Mouse (Mus musculus) layer of hippocampus, adult 11-12 months (tissue): ENCODE data around the gene Vsx1.

Source experiments
- DNase-seq: peaks from one replicate; pipeline ENCODE4 v3.0.0; 2022; ENCODE audit warnings: low spot score

Gene Vsx1

DNA sequence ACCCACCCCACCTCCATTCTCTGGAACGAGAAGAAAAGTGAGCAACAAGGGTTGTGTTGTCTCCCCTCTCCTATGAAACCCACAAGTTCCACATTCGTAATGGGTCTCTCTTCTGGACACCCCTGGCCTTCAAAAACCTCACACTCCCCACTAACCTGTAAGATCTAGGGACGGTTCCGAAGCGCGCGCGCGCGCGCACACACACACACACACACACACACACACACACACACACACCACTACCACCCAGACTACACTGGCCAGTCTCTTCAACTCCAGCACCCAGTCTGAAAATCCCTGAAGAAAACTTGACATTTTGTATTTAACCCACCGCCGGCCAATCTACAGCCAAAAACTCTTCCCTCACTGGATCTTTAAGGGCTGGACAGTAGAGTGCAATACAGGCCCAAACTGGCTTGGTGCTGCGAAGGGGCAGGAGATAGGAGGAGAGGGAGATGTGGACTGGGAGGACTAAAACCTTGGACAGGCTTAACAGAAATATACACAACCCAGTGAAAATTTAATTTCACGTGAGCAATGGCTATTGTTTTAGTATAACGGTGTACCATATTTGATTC lies at the start of gene Vsx1:
Gene Vsx1 (minus strand): TSS at position 138 of the 578 bp plus-strand sequence.
- DNase-seq: no peak

DNA sequence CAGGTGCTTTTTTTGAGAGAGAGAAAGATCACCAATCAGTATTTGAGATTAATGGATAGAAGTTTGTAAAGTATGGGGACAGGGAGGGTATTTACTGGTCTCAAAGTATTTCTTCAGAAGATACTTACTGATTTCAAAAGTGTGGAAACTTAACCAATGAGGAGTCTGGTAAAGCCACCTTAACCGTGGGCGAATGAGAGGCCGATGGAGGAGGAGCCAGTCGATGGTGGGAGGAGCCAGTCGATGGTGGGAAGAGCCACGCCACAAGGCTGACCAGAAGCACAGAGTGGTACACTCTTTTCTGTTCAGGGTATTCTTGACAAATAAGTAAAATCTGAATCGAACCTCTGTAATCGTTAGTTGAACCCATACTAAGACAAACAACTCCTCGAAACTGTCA lies 48.7 kb upstream of the Vsx1 start:
- no peak for DNase-seq

DNA sequence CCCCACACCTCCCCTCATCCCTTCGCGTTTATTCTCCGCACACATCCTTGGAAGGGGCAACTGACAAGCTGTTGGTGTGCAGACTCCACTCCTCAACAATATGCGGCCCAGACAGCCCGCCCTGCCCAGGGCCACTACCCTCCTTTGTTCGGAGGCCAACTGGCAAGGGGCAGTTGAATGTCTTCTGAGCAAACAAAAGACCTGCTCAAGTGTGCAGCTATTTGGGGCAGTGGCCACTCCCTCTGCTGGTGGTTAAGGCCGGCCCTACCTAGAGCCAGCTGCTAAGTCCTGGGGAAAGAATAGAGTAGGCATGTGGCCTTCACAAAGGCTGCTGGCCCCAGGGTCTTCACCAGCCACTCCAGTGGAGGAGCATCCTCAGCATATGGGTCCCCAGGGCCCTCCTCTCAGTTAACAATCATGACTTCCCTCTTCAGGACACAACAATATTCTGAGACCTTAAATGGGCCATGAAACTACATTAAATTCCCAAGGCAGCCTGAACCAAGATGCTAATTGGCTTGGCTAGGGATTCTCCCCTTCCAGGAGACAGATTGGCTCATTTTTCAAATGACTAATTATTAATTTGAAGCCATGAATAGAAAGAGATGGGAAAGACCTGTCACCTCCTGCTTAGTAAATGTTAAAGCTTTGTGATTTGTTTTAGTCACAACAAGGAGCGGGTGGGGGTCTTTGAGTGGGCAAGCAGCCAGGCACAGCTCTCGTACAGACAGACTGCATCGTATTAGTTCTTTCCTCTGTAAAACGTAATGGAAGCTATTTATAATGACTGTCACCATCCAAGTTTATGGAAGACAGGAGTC lies 46.8 kb upstream of the Vsx1 start:
- no peak for DNase-seq

DNA sequence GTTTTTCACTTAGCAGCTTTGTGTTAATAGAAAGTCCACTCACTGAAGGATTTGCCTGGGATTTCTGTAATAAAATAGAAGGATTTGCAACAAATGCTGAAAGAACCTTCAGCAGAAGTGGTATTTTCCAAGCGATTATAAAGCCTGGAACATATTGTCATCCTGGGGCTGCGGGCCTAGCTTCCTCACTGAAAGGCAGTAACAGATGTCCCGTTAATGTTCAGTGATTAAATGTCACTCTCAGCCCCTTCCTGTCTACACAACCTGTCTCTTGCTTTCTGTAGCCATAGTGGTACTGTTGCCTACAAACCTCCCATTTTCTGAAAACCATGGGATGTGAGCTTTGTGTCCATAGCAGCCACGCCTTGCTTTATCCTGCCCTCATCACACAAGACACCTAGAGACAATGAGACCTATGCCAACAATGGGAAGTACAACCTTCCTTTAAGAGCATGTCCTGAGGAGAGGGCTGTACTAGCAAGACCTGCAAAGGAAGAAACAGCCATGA lies 23.1 kb upstream of the Vsx1 start:
- peak; percentile 8 for DNase-seq

DNA sequence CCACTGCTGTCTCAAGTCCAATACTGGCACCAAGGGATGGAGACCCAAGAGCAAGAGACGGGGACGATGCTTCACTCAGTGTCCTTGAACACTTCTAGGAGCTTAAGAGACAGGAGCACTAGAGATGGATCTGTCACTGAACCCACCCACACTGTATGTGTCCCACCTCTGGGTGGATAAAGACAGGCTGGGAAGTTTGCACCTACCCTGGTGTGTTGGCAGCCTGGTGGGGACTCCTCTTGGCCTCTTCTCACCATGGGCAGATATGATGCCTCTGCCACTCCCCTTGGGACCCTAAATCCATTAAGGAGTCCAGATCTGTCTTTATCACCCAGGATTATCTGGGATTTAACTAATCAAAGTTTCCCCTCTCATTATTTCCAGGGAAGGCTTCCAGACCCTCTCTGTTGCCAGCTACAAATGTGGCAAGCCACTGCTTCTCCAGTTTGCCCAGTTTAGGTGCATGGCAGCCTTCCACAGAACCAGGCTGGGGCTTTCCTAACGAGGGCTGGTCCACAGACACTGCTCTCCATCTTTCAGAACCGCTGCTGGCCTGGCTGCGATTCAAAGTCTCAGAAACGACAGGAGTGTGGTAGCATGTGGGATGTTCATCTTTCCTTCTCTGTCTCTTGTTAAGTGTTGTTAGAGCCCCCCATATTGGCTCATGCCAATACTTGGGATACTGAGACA lies 2.5 kb upstream of the Vsx1 start:
- no peak for DNase-seq

DNA sequence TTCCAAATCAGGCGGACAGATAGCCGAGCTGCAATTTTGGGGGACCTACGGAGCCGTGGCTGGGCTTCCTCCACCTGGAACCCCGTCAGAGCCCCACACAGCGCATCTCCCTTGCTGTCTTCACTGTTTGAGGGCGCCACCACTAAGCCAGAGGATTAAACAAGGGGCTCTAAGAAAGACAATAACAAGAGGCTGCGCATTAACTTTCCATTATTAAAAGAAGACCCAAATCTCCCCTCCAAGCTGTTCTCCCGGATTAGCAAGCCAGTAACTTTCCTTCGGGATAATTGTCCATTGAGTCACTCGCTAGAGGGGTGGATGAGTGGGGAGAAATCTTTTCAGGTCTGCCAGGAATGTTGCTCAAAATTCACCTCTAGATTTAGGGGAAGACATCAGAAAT lies 1.1 kb upstream of the Vsx1 start:
- no peak for DNase-seq

DNA sequence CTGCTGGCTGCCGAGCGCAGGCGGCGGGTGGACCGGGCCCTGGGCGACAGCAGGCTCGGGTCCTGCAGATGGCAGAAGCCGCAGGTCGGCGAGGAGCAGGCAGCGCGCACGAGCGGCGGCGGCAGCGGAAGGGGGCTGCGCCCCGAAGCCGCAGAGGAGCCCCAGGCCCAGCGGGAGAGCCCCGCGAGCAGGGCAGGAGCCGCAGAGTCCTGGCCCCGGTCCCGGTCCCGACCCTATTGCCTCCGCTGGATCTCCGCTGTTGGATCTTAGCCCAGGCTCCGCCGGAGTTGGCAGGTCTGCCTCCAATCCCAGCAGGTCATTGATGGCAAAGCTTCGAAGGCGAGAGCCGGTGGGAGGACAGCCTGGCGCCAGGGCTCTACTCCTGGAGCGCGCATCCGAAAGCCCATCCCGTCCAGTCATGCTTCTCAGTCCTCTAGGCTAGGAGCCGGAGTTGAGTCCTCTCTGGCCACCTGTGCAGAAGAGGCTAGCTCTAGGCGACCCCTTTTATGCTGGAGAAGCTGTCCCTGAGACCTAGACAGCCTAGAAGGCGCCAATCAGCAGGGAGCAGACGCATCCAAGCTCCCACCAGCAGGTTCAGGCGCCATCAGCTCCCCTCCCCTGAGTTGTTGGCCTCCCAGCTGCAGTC lies 496 bp downstream of the Vsx1 start:
- DNase-seq: peak; percentile 45

DNA sequence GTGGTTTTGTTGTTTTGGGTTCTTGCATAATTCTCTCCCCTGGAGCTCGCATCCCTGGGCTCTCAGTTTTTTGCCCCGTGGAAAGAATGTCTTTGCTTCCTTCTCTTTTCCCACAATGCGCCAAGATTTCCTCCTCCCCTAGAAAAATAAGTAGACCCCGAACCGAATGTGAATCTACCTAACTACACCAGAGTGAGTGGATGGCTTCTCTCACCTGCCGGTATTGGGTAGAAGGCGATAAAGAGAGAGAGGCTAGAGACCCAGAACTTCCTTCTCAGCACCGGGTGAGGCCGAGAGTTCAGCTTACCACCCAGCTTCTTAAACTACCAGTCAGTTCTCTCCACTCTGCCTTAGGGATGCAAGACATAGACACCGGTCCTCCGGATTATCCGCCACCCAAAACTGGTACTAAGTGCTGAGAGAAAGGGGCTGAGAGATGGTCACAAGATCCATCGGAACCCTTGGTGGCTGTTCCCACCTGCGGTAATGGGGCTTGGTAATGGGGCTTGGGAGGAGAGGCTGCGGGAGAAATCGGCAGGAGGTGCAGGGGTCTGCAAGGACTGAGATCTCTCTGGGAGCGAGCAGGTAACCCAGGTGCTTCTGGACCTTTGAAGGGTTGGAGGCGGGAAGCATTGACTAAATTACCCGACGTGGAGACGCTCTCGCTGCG lies 1.2 kb downstream of the Vsx1 start:
- no peak for DNase-seq

DNA sequence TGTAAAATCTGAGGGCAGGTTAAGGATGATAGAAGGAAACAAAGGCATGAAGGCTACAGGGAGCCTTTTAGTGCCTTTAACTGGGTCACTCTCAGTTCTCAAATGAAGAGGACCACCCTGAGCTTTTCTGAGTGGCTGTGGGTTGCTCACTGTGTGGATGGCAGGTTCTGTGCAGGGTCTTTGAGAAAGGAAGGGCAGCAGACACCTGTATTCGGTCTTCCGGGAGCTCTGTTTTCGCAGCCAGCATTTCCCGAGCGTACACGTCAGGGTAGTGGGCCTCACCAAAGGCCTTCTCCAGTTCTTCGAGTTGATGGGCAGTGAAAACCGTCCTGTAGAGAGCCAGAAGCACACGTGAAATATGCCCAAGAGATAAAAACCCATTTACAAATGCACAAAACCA lies 3.8 kb downstream of the Vsx1 start:
- DNase-seq: no peak

DNA sequence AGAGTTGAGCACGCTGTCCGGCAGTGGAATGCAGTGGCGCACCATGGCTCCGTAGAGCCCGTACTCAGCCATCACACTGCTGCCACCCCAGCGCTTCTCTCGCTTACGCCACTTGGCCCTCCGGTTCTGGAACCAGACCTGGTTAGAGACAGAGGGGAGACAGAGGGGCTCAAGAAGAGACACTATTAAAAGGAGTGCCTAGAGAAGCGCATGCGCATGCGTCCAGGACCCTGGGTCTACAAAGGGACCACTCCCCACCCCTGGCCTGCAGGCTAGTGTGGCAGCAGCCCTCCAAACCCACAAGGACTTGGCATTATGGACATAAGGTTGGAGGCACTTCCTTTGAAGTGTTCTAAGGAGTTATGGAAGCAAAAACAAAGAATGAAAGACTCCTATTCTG lies 4.7 kb downstream of the Vsx1 start:
- no peak for DNase-seq

DNA sequence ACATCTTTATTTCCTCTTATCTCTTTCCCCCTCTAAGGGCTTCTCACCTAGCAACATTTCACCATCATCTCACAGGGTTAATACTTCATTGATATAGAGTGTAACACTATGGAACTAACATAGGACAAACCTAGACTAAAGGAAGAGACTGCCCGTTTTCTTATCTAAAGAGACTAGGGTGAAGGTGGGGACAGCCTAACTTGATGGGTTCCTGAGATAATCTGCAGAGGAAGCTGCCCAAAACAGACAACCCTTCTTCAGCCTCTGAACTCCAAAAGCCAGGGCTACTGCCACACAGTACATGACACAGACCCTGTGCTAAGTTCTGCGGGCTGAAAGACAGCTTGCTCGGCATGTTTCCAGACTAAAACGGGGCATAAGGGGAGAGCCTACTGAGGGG lies 7.6 kb downstream of the Vsx1 start:
- DNase-seq: no peak

DNA sequence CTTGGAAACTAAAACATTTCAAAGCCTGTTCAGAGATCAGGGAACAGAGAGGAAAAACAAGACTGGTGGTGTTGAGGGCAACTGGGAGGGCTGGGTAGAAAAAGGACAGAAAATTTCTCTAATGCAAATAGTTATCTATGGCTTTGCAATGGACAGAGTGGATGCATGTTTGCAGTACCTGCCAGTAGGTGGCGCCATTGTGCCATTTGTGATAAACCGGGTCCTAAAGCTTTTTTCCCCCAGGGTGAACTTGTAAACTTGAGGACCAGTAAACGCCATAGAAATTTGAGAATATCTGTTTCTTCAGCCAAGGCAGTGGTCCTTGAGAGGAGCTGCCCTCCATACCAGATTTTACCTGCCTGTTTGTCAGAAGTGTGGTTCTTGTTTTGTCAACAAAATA lies 10.8 kb downstream of the Vsx1 start:
- DNase-seq: peak; percentile 68

DNA sequence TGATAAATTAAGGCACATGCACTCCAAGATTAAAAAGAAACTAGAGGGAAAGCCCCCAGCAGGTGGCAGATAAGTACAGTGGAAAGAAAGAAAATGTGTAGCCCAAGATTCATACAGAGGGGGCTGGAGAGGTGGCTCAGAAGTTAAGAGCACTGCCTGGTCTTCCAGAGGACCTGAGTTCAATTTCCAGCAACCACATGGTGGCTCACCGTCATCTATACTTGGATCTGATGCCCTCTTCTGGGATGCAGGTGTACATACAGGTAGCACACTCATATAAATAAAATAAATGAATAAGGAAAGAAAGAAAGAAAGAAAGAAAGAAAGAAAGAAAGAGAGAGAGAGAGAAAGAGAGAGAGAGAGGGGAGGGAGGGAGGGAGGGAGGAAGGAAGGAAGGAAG lies 13.6 kb downstream of the Vsx1 start:
- DNase-seq: no peak

DNA sequence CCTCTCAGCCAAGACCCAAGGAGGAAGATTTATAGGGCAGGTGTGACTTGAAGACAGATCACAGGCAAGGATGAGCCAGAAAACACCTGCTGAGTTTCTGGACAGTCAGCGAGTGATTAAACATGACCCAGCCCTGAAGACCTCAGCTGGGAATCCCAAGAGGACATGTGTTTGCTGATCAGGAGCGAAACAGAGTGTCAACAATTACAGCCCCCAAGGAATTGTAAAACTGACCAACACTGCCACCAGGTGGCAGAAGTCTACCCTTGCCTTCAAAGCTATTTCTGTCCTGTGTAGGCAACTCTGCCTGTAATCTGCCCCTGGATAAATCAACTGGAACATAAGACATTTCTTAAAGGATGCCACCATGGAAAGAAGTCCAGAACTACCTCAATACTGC lies 14.3 kb downstream of the Vsx1 start:
- peak; percentile 67 for DNase-seq

DNA sequence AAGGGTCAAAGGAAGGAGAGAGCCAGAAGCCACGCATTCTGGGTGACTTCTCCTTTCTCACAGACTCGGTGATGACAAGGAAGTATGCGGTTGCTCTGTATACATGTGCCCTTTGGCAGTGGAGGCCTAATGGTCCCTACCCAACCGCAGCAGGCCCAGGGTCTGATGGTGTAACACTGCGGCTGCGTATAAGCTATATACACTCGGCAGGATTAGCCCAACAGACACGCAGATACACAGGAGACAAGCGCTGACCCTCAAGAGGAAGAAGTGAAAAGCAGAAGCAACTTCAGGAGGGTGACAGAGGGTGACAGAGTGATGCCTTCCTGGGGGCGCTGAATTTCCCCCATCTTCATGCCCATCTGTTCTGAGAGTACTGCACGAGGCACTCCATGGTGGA lies 15.2 kb downstream of the Vsx1 start:
- peak; percentile 40 for DNase-seq

DNA sequence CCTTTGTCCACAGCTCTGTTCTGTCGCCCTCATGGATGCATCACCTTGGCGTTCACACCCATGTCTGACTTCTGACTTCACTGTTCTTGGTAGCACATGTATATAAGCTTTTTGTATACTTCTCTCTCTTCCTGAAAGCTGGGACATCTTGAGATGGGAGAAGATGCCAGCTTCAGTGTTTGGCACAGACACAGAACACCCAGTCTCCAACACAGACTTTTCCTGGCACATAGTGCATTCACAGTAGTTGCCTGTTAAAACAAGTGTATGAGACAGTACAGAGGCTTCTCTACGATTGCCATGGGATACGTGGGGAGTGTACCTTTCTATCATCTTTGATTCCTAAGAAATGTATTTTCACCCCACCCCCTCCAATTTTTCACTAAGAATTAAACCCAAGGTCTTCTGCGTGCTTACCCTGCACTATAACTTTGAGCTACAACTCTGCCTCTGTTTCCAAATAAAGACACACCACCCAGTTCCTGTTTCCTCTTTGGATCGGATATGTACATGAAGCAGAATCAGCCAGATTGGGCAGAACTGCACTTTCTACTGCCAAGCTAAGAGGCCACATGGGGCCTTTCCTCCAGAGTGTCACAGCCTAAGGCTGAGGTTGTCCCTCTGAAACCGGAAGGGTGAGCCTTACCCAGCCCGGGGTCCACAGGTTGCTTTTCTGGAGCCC lies 17.4 kb downstream of the Vsx1 start:
- DNase-seq: no peak

DNA sequence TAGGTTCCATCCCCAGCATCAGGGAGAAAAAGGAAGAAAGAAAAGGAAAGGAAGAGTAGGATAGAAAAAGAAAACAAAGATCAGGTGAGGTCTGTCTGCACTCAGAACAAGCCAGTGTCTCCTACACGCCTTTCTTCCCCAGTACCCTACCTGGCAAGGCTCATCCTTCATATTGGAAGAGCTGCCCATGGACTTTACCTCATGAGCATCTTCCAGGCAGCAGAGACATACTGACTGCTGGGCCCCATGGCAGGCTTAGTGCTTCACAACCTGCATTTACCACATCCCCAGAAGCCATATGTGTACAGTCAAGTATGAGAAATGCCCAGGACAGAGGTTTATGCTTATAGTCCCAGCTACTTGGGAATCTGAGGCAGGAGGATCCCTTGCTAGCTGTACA lies 18.2 kb downstream of the Vsx1 start:
- no peak for DNase-seq

DNA sequence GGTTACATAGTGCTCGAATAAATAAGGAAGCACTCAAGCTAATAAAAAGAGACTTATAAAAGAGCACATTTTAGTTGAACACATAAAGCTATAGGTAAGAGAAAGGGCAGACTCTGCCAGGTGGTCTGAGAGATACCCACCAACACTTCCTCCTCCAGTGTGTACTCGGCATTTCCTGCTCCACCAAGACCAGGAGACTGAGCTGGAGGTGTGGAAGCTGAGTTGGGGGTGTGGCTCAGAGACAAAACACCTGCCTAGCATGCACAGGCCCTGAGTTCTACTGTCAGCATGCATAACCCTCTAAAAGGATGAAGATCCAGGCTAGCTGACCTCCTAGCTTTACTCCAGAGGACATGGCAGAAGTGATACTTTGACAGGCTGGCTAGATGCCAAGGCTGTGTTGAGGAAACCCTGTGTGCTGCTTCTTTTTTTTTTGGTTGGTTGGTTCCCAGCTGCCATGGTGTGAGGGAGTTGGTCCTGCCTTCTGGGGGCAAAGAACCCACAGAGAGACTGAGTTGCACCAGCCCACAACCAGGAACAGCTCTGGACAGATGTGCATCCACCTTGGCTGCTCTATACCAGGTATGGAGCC lies 19.6 kb downstream of the Vsx1 start:
- DNase-seq: peak; percentile 50

DNA sequence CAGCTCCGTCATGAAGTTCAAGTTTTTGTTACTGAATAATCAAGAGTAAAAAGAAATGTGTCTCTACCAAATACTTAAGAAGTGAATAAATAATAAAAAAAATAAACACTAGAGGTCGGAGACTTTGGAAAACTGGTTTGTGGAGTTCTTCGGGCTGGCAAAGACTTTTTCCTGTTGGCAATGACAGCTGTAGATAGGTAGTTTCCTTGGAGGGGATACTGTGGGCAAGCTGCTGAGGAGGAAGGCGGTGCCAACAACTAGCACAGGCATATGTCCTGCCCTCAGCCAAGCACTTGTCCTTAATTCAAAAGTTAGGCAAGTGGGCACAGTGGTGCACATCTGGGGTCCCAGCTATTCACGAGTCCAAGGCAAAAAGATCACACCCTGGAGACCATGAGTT lies 20.2 kb downstream of the Vsx1 start:
- no peak for DNase-seq

DNA sequence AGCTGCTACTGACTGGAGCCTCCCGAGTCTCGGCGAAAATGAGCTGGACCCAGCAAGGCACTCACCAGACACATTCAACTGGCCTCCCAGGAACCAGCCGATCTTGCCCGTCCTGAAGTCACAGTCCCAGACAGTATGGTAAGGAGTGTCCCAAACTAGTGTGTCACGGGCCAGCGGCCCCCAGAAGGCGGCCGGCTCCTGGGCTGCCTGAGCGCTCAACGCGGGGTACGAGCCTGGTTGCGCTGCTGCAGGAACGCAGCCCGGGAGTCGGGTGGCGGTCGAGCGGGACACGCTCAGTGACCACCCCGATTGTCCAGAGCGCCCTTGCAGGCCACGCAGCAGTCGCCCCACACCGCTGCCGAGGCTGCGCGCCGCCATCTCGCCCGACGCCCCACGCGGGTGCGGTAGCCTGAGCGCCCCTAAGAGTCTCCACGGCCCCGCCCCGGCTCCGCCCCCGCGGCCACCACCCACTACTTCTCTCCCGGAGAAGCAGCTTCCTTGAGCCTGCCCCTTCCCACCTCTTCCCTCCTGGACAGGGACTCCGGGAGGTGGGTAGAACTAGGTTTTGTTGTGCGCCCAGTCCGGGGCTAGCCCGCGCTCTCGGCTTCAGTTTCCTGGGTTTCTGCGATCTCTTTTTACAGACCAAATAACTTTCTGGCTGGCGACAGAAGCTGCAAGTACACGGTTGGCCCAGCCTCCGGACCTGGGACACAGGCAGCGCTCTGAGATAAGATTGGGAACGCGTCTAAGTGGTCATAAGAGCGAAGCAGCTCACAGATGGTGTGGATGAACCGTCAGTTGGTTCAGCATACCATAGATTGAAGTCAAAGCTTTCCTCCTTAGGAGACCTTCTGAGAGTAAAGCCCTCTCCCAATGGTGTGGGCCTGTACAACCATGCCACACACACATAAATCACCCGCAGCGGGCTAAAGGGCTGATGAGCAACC lies 21.1 kb downstream of the Vsx1 start, which contains the start of gene Acss1:
Gene Acss1 (minus strand): TSS at position 681 of the 947 bp plus-strand sequence.
- peak; percentile 54 for DNase-seq
